Mouse (Mus musculus) midbrain, embryonic 15.5 days (tissue): ENCODE data around the gene Rbm11. TPM values are rescaled to one million over a fixed set of nuclear protein-coding genes. Genes with fewer than 3 reads are reported as not detected.

Experiments
- polyA plus RNA-seq: library from polyadenylated mRNA; unstranded; fragments of >200 nt; fragmentation: Nextera tagmentation; extraction: Ambion mirVana; gene quantifications from 2 replicates; pipeline ENCODE4 v1.2.1, GENCODE M21; 2015

Gene Rbm11
- polyA plus RNA-seq, 1 experiment from 2014 or later: 2.6 TPM

Other genes starting within 250 kb of the Rbm11 start
- not detected in 2 replicates for gene Lipi, start 6.8 kb upstream of the Rbm11 start, polyA plus RNA-seq
- 38.8 and 42.6 TPM in 2 replicates for gene Hspa13, start 174.3 kb downstream of the Rbm11 start, polyA plus RNA-seq